Mouse (Mus musculus): ENCODE measurements around the gene Oser1.

- peak; percentile 40 for TF ChIP-seq CTCF (IDR thresholded peaks at IDR 0.05; ENCODE audit: low read depth)
- TF ChIP-seq EP300 (IDR thresholded peaks at IDR 0.05; ENCODE audit: low read depth) = no peak
Measured at GRCm38 (mm10) chr2:163452738-163453137, 28.2 kb upstream of the Oser1 start.
